Mouse (Mus musculus): ENCODE results near the gene Phlda3. TPM values are rescaled to one million over a fixed set of nuclear protein-coding genes. Genes with fewer than 3 reads are reported as not detected.

Gene Phlda3
- total RNA-seq, 2 experiments from 2014 or later = 13.2 to 13.9 TPM

DNA sequence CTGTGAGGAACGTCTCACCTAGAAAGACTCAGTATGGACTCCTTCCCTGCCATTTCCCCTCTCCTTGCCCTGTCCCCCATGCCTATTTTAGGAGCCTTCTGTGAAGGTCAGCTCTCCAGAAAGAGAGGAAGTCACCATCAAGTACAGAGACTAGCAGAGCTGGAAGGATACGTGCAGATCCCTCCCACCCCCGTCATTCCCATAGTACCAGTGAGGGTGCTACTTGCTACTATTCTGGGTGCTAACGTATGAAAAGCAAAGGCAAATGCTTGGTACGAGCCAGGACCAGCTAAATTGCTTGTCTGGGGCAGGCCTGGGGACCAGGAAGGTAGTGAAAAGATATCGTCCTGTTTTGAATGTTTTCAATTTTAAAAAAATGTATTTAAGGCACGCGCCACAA lies 8.6 kb upstream of the Phlda3 start:
- no peak for DNase-seq (ENCODE audit: low spot score in 2 of 2)

GRCm38 (mm10) chr1:135759685-135760084 lies 6.2 kb upstream of the Phlda3 start:
- no peak for DNase-seq (ENCODE audit: low spot score in 2 of 2)

DNA sequence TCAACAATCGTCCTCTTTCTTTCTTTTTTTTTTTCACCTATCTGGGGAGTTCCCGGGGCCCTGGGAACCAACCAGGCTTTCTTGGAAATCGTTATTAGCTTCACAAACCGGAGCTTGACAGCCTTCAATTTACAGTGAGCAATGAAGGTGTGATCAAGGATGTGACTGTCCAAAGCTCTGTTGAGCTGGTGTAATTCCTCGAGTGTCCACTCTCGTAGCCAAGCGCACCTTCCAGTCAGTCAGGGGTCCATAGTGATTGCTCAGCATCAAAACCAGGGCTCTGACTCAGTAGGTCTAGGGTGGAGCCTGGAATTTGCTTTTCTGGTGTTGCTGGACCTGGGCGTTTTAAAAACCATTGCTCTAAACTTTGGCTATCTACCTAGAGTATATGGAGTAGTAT lies 5.7 kb upstream of the Phlda3 start:
- no peak for DNase-seq (ENCODE audit: low spot score in 2 of 2)

DNA sequence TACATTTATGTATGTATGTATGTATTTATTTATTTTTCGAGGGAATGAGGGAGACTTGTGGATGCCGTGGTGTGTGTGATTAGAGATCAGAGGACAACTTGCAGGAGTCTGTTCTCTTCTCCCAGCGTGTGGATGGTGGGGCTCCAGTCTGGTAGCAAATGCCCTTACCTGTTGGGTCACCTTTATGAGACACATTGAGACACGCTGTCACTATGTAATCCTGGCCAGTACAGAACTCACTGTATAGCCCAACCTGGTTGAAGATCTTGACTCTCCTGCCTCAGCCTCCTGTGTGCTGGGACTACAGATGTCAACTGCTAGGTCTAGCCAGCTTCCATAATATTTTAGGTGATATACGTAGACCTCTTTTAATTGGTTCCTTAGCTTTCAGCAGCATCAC lies 4.2 kb upstream of the Phlda3 start:
- no peak for DNase-seq (ENCODE audit: low spot score in 2 of 2)

GRCm38 (mm10) chr1:135763503-135764205 lies 2.3 kb upstream of the Phlda3 start:
- no peak for DNase-seq (ENCODE audit: low spot score in 2 of 2)

DNA sequence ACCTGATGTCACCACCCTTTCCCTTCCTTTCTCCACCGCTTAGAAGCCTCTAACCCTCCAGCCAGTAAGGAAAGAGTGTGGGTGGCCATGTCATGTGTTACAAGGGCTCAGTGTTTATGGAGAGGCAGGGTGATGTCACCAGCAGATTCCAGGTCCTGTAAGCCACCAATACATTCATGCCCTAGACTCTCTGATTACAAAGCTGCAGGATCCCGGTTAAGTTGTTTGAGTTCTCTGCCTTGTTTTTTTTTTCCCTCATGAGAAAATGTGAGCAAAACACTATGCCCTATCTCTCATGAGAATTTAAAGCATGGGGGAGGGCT lies 1.8 kb upstream of the Phlda3 start:
- DNase-seq (ENCODE audit: low spot score in 2 of 2) = no peak

- DNase-seq (ENCODE audit: low spot score in 2 of 2) = no peak
These were observed 830 bp downstream of the Phlda3 start for GRCm38 (mm10) chr1:135766592-135767306.

DNA sequence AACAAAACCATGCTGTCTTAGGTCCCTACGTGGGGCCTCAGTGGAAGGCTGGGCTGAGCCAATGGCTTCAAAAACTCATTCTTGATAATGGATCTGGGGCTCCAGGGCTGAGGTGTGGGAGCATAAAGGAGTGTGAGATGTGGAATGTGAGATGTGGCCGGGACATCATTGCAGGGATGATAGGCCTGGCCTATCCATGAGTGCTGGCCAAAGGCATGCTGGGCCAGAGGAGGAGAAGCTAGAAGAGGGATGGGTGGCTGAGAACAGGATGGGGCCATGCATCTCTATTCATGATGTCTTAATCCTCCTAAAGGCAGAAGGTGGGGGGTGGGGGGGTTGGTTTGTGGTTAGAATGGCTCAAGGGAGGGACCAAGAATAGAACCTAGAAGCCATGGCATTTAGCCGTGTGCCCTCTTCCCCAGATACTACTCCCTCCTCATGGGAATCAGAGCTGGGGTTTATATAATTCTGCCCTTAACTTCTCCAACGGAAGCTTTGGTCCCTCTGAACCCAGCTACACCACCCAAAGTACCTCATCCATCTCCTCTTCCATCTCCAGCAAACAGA lies 1.5 kb downstream of the Phlda3 start:
- no peak for DNase-seq (ENCODE audit: low spot score in 2 of 2)

- DNase-seq (ENCODE audit: low spot score in 2 of 2) = no peak
These were observed 2.5 kb downstream of the Phlda3 start for GRCm38 (mm10) chr1:135768400-135768799.

DNA sequence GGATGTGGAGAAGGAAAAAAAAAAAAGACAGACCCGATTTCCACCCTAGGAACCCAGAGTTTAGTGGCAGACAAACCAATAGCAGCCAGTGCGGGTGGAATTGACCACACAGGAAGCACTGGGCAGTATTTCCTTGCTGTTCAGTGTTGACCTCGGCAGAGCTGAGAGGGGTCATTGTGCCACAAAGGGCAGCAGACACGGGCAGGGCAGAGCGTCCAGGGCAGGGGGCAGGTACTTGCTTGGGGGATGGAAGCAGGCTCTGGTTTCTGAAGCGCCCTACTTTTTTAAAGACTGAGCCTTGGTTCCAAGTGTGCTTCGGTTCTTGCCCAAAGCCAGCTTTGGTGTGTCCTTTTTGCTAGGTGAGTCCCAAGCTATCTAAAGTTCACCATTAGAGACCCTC lies 4.3 kb downstream of the Phlda3 start:
- DNase-seq (ENCODE audit: low spot score in 2 of 2) = no peak

- DNase-seq (ENCODE audit: low spot score in 2 of 2) = no peak
These were observed 5.1 kb downstream of the Phlda3 start for GRCm38 (mm10) chr1:135770896-135771572.

- no peak for DNase-seq (ENCODE audit: low spot score in 2 of 2)
These were observed 5.7 kb downstream of the Phlda3 start for GRCm38 (mm10) chr1:135771573-135771970.

DNA sequence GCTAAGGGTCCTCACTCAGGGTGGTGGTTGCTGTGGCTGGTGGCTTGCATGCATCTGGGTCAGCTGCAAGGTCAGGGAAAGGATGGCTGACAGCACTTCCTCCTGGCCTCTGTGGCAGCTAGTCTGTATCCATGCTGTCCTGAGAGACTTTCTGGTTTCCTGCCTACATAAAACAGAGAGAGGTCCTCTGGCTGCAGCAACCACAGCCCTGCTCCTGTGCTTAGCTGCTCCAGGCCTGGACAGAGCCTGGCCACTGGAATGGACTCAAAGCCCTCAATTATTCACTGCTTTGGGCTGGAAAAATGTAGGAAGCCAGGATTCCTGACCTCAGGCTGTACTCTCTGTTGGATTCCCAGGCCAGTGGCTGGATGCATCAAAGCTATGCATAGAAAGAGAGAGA lies 10.7 kb downstream of the Phlda3 start:
- DNase-seq (ENCODE audit: low spot score in 2 of 2) = no peak

- no peak for DNase-seq (ENCODE audit: low spot score in 2 of 2)
These were observed 11.1 kb downstream of the Phlda3 start for GRCm38 (mm10) chr1:135777046-135777445.

DNA sequence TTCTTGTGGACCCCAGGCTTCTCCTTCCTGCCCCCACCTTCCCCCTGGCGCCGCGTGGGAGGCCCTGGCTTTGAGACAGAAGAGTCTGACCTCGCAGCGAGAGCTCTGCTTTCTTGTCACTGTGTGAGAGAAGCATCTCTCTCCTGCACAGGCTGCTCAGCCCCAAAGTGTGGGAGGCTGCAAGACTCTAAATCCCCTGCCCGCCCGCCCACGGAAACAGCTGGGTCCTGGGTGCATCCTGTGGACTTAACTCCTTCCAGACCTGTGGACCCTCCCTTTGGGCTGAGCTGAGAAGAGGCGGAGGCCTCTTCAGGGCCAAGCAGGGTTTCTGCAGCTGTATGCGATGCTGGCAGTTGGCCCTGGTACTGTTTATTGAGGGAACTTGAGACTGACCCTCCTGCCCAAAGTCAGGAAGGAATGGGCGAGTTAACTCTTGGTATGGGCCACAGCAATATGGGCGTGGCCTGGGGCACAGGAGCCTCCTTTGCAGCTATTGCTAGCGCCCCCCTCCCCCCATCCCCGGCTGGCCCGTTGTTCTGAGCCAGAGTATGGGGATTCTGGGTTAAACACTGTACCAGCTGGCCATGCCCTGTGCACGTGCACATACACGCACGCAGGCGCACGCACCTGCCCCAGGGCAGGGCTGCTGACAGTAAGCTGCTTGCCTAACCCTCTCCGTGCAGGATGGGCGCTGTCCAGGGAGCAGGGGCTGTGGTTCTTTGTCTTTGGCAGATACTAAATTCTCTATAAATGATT lies 13.0 kb downstream of the Phlda3 start, which contains the start of gene Tnni1:
Gene Tnni1, plus strand, starts transcription at position 655 of the 756 bp plus-strand sequence.
- DNase-seq (ENCODE audit: low spot score in 2 of 2) = no peak

DNA sequence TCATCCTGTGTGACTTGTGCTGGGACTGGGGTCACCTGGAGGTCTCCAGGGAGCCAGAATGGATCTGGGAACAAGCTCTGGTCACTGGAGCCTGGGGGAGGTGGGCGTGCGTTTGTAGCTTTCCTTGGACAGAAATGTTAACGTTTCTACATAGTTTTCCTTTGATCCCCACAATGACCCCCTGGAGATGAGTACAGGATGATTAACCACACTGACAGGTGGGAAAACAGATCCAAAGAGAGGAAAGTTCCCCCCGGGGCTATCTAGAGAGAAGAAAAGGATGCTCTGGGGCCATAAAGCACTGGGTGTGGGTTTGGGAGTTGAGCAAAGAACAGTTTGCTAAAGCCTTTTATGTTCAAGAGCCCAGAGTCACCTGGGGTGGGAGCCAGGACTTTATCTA lies 14.7 kb downstream of the Phlda3 start:
- no peak for DNase-seq (ENCODE audit: low spot score in 2 of 2)

DNA sequence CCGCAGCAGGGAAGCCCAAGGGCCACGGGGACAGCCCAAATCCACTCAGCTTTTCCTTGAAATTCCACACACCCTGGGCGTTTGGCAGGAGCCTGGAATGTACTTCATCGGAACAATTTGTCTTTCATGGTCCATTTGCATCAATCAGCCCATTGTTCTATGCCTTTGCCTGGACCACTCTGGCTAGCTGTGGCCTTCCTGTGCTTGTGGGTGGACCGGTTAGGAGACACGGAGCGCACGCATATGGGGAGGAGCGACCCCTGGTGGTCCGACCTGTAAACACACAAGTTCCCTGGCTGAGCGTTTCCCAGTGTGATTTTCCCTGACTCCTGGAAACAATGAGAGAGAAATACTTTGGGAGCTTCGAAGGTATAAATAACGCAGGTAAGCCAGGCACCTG lies 15.3 kb downstream of the Phlda3 start:
- peak in 1 of 2 experiments; percentile 83 for DNase-seq (ENCODE audit: low spot score in 2 of 2)

DNA sequence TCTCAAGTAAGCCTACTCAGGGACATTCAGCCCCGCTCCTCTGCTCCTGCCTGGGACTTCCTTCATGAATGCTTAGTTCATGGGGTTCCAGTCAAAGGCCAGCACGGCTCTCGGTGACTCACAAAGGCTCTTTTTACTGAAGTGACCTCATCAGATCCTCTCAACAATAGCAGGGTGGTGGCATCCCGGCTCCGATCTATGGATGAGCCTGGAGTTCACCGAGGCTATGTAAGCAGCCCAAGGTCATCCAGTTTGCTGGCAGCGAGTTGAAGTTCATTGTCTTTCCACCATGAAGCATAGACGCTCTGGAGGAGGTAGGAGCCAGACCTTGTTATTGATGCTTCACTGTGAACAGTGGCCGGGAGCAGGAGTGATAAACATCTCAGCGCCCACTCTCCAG lies 16.9 kb downstream of the Phlda3 start:
- DNase-seq (ENCODE audit: low spot score in 2 of 2) = peak in 1 of 2 experiments; percentile 42

- DNase-seq (ENCODE audit: low spot score in 2 of 2) = peak in 1 of 2 experiments; percentile 73
These were observed 21.9 kb downstream of the Phlda3 start for GRCm38 (mm10) chr1:135787799-135788198.

- peak in 1 of 2 experiments; percentile 29 for DNase-seq (ENCODE audit: low spot score in 2 of 2)
These were observed 22.8 kb downstream of the Phlda3 start for GRCm38 (mm10) chr1:135788708-135789107.

DNA sequence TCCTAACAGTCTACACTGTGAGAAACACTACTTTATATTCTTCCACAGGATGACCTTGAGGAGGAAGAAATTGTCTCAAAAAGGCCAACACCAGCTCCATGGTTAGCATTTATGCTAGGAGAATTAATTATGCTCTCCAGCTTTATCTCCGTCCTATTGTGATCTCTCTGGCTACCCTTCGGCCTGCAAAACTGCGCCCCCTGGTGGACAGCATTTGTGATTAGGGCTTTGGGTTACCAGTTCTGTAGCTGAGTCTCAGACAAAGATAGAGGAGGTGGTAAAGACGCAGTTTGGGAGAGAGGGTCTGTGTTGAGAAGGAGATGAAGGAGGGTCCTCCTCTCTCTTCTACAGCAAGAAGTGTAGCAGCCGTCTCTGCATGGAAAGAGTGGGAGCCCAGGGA lies 23.9 kb downstream of the Phlda3 start:
- peak; percentile 39 to 67 for DNase-seq (ENCODE audit: low spot score in 2 of 2)
